Mouse (Mus musculus) Muller cell, postnatal 12 days (primary cell): ENCODE data around the gene Gm11559.
"Not testable (repeated sequence)": the region's sequence is repeated elsewhere in the genome, so short reads cannot be mapped to it uniquely, and the experiment has no call there.

ENCODE experiments used
- DNase-seq: peaks from one replicate; pipeline ENCODE4 v3.0.0-alpha.2; 2015; ENCODE audit errors: inconsistent ontology term

The Gm11559 gene

DNA sequence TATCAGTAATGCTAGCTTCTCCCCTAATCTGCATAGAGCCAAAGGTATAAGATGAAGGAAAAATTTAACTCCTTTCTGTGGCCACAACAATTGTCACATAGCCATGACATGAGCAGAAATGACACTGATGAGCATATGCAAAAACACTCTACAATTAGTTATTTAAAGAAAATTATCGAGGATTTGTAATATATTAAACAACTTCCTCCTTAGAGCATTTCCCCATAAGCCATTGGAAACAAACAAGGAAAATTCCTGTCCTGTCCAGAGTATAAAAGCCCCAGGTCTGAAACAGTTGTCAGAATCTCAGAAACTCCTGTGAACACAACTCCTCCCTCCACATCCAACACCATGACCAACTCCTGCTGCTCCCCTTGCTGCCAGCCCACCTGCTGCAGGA is at the start of gene Gm11559:
Gene Gm11559 (plus strand): TSS at position 301 of the 400 bp plus-strand sequence.
- DNase-seq, result not testable (repeated sequence)

DNA sequence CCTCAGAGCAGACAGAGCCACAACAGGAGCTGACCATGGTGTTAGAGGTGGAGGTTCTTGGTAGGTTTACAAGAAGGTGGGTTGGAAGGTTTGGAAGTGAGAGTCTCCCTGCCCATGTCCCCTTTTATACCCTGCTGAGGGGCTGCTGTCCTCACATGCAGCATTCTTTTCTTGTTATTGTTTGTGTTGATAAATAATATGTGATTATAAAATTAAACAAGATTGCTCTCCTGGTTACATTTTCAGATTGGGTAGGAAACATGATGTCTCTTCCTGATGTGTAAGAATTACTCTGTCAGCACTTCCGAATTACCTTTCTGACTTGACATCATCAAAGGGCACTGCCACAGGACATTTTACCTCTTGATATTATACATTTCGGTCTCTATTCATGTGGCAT is 48.7 kb upstream of the Gm11559 start, which contains the start of gene Gm11564:
Gene Gm11564 (minus strand): TSS at position 101 of the 400 bp plus-strand sequence.
- not testable (repeated sequence) for DNase-seq

DNA sequence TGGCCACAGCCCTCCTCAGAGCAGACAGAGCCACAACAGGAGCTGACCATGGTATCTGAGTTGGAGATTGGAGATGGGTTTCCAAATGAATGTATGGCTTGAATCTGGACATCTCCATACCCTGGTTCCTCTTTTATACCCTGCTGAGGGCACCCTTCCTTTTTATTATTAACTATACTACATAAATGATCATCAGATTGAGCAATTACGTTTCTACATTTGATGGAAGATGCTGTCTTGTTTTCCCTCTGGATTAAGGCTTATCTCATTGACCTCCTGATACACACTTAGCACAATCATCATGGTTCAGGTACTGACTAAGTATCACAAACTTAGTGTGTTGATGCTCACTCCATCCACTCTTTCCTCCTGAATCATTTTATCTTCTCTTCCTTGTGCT is 26.3 kb upstream of the Gm11559 start, which contains the start of gene 2300003K06Rik:
Gene 2300003K06Rik (minus strand): TSS at position 101 of the 400 bp plus-strand sequence.
- no peak for DNase-seq

DNA sequence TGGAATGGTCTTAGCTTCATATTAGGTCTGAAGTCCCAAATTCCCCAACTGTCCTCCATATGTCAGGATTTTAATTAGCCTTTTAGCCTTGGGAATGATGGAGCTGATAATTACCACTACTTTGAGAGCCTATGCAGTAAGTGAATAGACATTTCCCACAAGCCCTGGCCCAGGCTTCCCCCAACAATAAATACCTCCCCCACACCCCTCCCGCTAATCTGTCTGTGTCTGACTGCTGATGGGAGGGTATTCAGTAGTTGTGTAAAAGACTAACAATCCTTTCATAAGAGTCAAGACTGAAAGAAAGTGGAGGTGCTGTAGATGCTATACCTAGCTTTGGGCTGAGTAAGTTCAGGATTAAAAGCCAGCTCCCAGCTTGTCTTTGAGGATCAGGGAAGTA is 22.1 kb upstream of the Gm11559 start:
- DNase-seq, result no peak

DNA sequence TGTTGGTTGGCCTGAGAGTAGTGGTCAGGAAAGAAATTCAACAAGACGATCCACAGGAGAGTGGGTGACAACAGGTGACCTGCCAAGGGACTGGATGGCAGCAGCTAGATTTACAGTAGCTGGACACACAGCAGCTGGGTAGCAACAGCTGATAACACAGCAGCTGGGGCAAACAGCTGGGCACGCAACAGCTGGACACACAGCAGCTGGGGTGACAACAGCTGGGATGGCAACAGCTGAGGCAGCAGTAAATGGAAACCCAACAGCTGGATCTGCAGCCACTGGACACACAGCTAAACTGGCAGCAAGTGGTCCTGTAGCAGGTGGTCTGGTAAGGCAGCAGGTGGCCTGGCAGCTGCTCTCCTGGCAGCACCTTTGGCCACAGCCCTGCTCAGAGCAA is 17.5 kb upstream of the Gm11559 start:
- DNase-seq, result no peak

DNA sequence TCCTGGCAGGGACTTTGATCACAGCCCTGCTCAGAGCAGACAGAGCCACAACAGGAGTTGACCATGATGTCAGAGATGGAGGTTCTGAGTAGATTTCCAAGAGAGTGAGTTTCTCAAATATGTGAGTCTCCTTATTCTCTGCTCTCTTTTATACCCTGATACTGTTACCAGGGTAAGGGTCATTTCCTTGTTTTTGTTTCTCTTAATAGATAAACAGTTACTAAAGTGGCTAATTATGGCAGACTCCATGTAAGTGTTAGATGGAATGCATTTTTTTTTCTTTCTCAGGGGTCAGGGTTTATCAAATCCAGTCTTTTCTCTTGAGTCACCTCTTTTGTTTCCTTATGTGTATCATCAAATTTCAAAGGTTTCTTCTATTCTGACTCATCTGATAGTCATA is 12.8 kb upstream of the Gm11559 start, which contains the start of gene Krtap4-16:
Gene Krtap4-16 (minus strand): TSS at position 101 of the 400 bp plus-strand sequence.
- no peak for DNase-seq

DNA sequence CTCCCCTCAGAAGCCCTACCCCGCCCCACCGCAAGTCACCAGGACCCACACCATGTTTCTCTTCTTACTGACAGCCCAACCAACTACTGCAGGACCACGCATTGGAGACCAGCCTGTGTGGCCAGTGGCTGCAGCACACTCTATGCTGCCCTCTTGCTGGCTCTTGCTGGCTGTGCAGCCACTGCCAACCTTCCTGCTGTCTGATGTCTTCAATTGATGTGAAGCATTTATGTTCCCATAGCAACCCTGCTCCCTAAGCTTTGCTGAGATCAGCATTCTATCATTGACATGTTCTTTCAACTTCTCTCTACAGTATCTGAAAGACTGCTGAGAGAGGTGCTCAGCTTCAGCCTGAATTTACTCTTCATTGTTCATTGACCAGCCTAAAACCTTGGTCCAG is 10.2 kb upstream of the Gm11559 start:
- no peak for DNase-seq

DNA sequence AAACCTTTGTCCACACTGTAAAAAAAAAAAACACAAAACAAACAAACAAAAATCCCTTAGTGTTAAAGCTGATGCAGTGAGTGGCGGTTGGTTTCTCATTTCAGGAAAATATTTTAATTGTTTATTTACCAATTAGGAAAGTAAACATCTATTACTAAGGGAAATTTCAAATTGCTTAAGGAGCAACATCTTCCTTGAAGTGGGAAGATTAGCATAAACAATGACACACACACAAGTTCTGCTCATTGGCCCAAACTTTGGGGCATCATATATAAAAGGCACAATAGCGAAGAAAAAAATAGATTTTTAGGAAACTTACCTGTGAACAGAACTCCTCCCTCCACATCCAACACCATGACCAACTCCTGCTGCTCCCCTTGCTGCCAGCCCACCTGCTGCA is 6.7 kb upstream of the Gm11559 start, which contains the start of gene Gm11568:
Gene Gm11568 (plus strand): TSS at position 301 of the 400 bp plus-strand sequence.
- no peak for DNase-seq

DNA sequence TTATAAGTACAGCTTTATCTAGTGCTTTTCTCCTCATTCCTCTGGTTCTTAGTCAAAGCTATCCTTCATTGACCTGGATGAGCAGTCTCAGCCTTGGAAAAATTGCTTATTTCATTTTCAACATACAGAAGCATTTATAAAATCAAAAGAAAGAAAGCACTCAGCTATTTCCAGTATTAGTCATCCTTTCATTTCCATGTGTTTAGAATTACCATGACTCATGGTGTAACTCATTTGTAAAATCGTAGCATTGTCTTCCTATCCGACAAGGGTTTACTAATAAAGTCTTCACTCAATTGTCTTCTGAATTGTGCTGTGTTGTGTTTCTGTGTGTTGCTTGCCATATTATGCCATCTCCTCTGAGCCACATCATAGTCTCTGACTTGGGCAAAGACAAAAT is 5.5 kb upstream of the Gm11559 start:
- peak; percentile 87 for DNase-seq

DNA sequence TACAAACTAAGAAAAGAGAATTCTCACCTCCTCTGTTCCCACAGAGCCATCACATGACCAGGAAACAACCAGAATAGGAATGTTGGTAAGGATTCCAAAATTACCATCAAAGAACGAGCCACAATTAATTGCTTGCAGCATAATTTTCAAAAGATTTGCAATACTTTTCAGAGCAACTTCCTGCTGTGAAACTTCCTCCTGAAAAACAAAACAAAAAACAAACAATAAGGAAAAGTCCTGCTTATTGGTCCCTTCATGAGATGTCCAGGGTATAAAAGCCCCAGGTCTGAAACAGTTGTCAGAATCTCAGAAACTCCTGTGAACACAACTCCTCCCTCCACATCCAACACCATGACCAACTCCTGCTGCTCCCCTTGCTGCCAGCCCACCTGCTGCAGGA is 8.8 kb downstream of the Gm11559 start, which contains the start of gene Krtap9-1:
Gene Krtap9-1 (plus strand): TSS at position 301 of the 400 bp plus-strand sequence.
- not testable (repeated sequence) for DNase-seq

DNA sequence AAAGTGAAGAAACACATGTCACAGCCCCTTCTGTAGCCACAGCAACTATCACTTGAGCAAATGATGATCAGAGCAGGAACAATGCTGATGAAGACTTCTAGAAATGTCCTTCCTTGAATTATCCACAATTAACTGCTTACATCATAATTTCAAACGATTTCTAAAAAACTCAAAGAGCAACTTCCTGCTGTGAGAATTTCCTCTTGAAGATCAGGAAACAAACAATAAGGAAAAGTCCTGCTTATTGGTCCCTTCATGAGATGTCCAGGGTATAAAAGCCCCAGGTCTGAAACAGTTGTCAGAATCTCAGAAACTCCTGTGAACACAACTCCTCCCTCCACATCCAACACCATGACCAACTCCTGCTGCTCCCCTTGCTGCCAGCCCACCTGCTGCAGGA is 14.6 kb downstream of the Gm11559 start, which contains the start of gene Gm11567:
Gene Gm11567 (plus strand): TSS at position 301 of the 400 bp plus-strand sequence.
- DNase-seq, result not testable (repeated sequence)

DNA sequence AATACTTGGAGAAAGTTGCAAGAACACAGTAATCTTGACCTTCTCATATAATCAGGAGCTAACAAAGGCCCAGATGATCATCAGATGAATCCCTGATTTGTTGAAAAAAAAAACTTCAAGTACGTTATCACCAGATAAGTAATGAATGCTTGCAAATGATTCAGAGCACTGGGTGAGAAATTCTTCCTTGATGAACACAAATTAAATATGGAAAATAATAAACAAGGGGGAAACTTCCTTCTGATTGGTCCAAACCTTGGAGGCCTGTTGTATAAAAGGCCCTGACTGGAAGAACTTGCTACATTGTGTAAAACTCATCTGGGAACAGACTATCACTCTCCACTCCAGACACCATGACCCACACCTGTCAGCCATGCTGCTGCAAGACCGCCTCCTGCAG is 43.3 kb downstream of the Gm11559 start, which contains the start of gene Krtap31-1:
Gene Krtap31-1 (plus strand): TSS at position 301 of the 400 bp plus-strand sequence.
- DNase-seq, result no peak

DNA sequence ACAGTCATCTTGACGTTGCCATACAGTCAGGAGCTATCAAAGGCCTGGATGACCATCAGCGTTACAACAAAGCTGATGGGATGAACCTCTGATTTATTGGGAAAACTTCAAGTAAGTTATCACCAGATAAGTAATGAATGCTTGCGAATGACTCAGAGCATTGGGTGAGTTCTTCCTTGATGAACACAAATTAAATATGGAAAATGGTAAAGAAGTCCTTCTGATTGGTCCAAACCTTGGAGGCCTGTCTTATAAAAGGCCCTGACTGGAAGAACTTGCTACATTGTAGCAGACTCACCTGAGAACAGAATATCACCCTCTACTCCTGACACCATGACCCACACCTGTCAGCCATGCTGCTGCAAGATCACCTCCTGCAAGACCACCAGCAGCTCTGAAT is 50.2 kb downstream of the Gm11559 start, which contains the start of gene Gm11565:
Gene Gm11565 (plus strand): TSS at position 301 of the 400 bp plus-strand sequence.
- no peak for DNase-seq
